Mouse (Mus musculus) liver, postnatal 0 days (tissue): Measurements from ENCODE around the gene Vamp2.

ENCODE experiments used
- CTCF ChIP-seq: sonication (generic); IDR thresholded peaks from 2 replicates; pipeline ENCODE4 v1.5.1; 2016; ENCODE audit warnings: antibody characterized with exemption, low read depth
- EP300 ChIP-seq: IDR thresholded peaks from 2 replicates; pipeline ENCODE4 v1.6.1; 2016; ENCODE audit warnings: antibody characterized with exemption, low read depth, mild to moderate bottlenecking

GRCm38 (mm10) chr11:69092386-69092751 lies 4.1 kb downstream of the Vamp2 start:
- peak; percentile 92 for TF ChIP-seq CTCF
- no peak for TF ChIP-seq EP300
